Mouse (Mus musculus): ENCODE data around the gene BC037034. TPM values are rescaled to one million over a fixed set of nuclear protein-coding genes. Genes with fewer than 3 reads are reported as not detected.

The BC037034 gene
- polyA plus RNA-seq, 1 experiment from 2014 or later: 3.0 TPM

GRCm38 (mm10) chr5:138277994-138278393 is 14.2 kb upstream of the BC037034 start:
- H3K36me3 ChIP-seq: peaks cover 13% of the 10 kb centered on the region; the same call in 1 of the 2 replicates

GRCm38 (mm10) chr5:138275216-138276050 is 11.6 kb upstream of the BC037034 start:
- no peak for ATAC-seq (ENCODE audit: extremely low read depth, insufficient number of reproducible peaks, low FRiP score, low TSS enrichment)
- Histone ChIP-seq H3K4me1 (peaks cover 35% of the 10 kb centered on the region), H3K9ac (peak overlapping the region; percentile 64), H3K27ac (replicated peaks) (no peak overlapping the region), H3K36me3 (peaks cover 13% of the 10 kb centered on the region; the same call in 1 of the 2 replicates), H3K4me3 (peak overlapping the region; percentile 38), H3K9me3 (peaks cover 2% of the 10 kb centered on the region; the same call in 1 of the 2 replicates), H3K4me2 (peak overlapping the region; percentile 63), H3K27me3 (replicated peaks) (peaks cover 40% of the 10 kb centered on the region)
- 32% methylated on average over 41 of the region's 41 CpGs for WGBS

More at GRCm38 (mm10) chr5:138277994-138278393, 14.2 kb upstream of the BC037034 start:
- H3K4me1 ChIP-seq: peaks cover 27% of the 10 kb centered on the region
- 85% methylated on average over 7 of the region's 7 CpGs for WGBS
- H3K27me3 ChIP-seq (replicated peaks): peaks cover 23% of the 10 kb centered on the region
- no peak overlapping the region for H3K9ac ChIP-seq
- no peak for ATAC-seq (ENCODE audit: extremely low read depth, insufficient number of reproducible peaks, low FRiP score, low TSS enrichment)
- no peak overlapping the region for H3K27ac ChIP-seq (replicated peaks)
- H3K4me3 ChIP-seq: no peak overlapping the region
- no peak overlapping the region for H3K4me2 ChIP-seq
- peaks cover 8% of the 10 kb centered on the region; the same call in 1 of the 2 replicates for H3K9me3 ChIP-seq

GRCm38 (mm10) chr5:138274186-138274585 is 10.4 kb upstream of the BC037034 start:
- Histone ChIP-seq H3K4me1 (peaks cover 28% of the 10 kb centered on the region), H3K9ac (no peak overlapping the region), H3K36me3 (peaks cover 13% of the 10 kb centered on the region; the same call in 1 of the 2 replicates), H3K27me3 (replicated peaks) (peaks cover 45% of the 10 kb centered on the region), H3K4me3 (no peak overlapping the region), H3K27ac (replicated peaks) (no peak overlapping the region), H3K9me3 (no peaks in the 10 kb centered on the region), H3K4me2 (no peak overlapping the region)
- no peak for ATAC-seq (ENCODE audit: extremely low read depth, insufficient number of reproducible peaks, low FRiP score, low TSS enrichment)
- WGBS: 65% methylated on average over 8 of the region's 8 CpGs

- H3K9me3 ChIP-seq: no peaks in the 10 kb centered on the region
- peak within 1 kb of the TSS; percentile 58 for H3K4me2 ChIP-seq
- ATAC-seq (ENCODE audit: extremely low read depth, insufficient number of reproducible peaks, low FRiP score, low TSS enrichment): no peak
- H3K9ac ChIP-seq: peak within 1 kb of the TSS; percentile 67
- 1% methylated on average over 12 of the region's 12 CpGs for WGBS
- H3K27me3 ChIP-seq (replicated peaks): peaks cover 45% of the 10 kb centered on the region
- peak within 1 kb of the TSS; percentile 31 for H3K4me3 ChIP-seq
- no peak within 1 kb of the TSS for H3K27ac ChIP-seq (replicated peaks)
- peaks cover 23% of the 10 kb centered on the region for H3K4me1 ChIP-seq
- H3K36me3 ChIP-seq: peaks cover 7% of the 10 kb centered on the region; the same call in 1 of the 2 replicates
These were observed 8.6 kb upstream of the BC037034 start, which contains the start of gene Gal3st4 for GRCm38 (mm10) chr5:138272409-138272923. Gal3st4 (minus strand) TSS chr5:138272840.

GRCm38 (mm10) chr5:138271232-138271631 is 7.4 kb upstream of the BC037034 start:
- H3K4me2 ChIP-seq: no peak overlapping the region
- peaks cover 23% of the 10 kb centered on the region for H3K4me1 ChIP-seq
- ATAC-seq (ENCODE audit: extremely low read depth, insufficient number of reproducible peaks, low FRiP score, low TSS enrichment): no peak
- 44% methylated on average over 3 of the region's 3 CpGs for WGBS
- peaks cover 41% of the 10 kb centered on the region for H3K27me3 ChIP-seq (replicated peaks)
- no peak overlapping the region for H3K4me3 ChIP-seq
- H3K27ac ChIP-seq (replicated peaks): no peak overlapping the region
- no peaks in the 10 kb centered on the region for H3K9me3 ChIP-seq
- no peak overlapping the region; the same call in 1 of the 2 replicates for H3K9ac ChIP-seq
- H3K36me3 ChIP-seq: peaks cover 10% of the 10 kb centered on the region

- WGBS: 63% methylated on average over 4 of the region's 4 CpGs
- H3K27me3 ChIP-seq (replicated peaks): peaks cover 31% of the 10 kb centered on the region
- H3K9ac ChIP-seq: no peak overlapping the region
- no peak for ATAC-seq (ENCODE audit: extremely low read depth, insufficient number of reproducible peaks, low FRiP score, low TSS enrichment)
- no peak overlapping the region for H3K27ac ChIP-seq (replicated peaks)
- H3K36me3 ChIP-seq: peaks cover 13% of the 10 kb centered on the region
- H3K4me3 ChIP-seq: no peak overlapping the region
- H3K4me1 ChIP-seq: peaks cover 20% of the 10 kb centered on the region
- no peaks in the 10 kb centered on the region for H3K9me3 ChIP-seq
- H3K4me2 ChIP-seq: no peak overlapping the region
These were observed 5.1 kb upstream of the BC037034 start for GRCm38 (mm10) chr5:138268980-138269379.

- H3K36me3 ChIP-seq: peaks cover 13% of the 10 kb centered on the region
- 86% methylated on average over 3 of the region's 3 CpGs for WGBS
- no peak overlapping the region for H3K4me3 ChIP-seq
- no peak overlapping the region for H3K4me2 ChIP-seq
- no peak overlapping the region for H3K9ac ChIP-seq
- H3K9me3 ChIP-seq: no peaks in the 10 kb centered on the region
- no peak for ATAC-seq (ENCODE audit: extremely low read depth, insufficient number of reproducible peaks, low FRiP score, low TSS enrichment)
- H3K27me3 ChIP-seq (replicated peaks): peaks cover 22% of the 10 kb centered on the region
- H3K27ac ChIP-seq (replicated peaks): no peak overlapping the region
- H3K4me1 ChIP-seq: peaks cover 25% of the 10 kb centered on the region
These were observed 3.3 kb upstream of the BC037034 start for GRCm38 (mm10) chr5:138267114-138267513.

- Histone ChIP-seq H3K27ac (replicated peaks) (no peak overlapping the region), H3K4me3 (no peak overlapping the region), H3K27me3 (replicated peaks) (peaks cover 8% of the 10 kb centered on the region), H3K9ac (no peak overlapping the region), H3K4me1 (peaks cover 31% of the 10 kb centered on the region), H3K4me2 (no peak overlapping the region), H3K36me3 (peaks cover 25% of the 10 kb centered on the region), H3K9me3 (no peaks in the 10 kb centered on the region)
- WGBS: 83% methylated on average over 4 of the region's 4 CpGs
- no peak for ATAC-seq (ENCODE audit: extremely low read depth, insufficient number of reproducible peaks, low FRiP score, low TSS enrichment)
These were observed 1.9 kb upstream of the BC037034 start for GRCm38 (mm10) chr5:138265712-138266111.

GRCm38 (mm10) chr5:138264207-138264578 is 360 bp upstream of the BC037034 start:
- Histone ChIP-seq H3K9ac (peak overlapping the region; percentile 97), H3K27me3 (replicated peaks) (no peaks in the 10 kb centered on the region), H3K4me1 (peaks cover 46% of the 10 kb centered on the region), H3K4me3 (peak overlapping the region; percentile 92), H3K36me3 (peaks cover 40% of the 10 kb centered on the region), H3K4me2 (peak overlapping the region; percentile 83), H3K9me3 (no peaks in the 10 kb centered on the region), H3K27ac (replicated peaks) (0 out of 2 replicates have a peak overlapping the region, but pooled peaks have one; percentile 79)
- ATAC-seq (ENCODE audit: extremely low read depth, insufficient number of reproducible peaks, low FRiP score, low TSS enrichment): no peak
- 10% methylated on average over 6 of the region's 6 CpGs for WGBS

GRCm38 (mm10) chr5:138262582-138263240 is 1.1 kb downstream of the BC037034 start:
- Histone ChIP-seq H3K4me1 (peaks cover 58% of the 10 kb centered on the region), H3K9ac (peak overlapping the region; percentile 97), H3K27me3 (replicated peaks) (no peaks in the 10 kb centered on the region), H3K27ac (replicated peaks) (no peak overlapping the region), H3K9me3 (no peaks in the 10 kb centered on the region), H3K4me2 (peak overlapping the region; percentile 83), H3K4me3 (peak overlapping the region; percentile 92), H3K36me3 (peaks cover 50% of the 10 kb centered on the region)
- WGBS: 55% methylated on average over 18 of the region's 18 CpGs
- ATAC-seq (ENCODE audit: extremely low read depth, insufficient number of reproducible peaks, low FRiP score, low TSS enrichment): no peak

GRCm38 (mm10) chr5:138262001-138262400 is 1.8 kb downstream of the BC037034 start:
- Histone ChIP-seq H3K4me3 (no peak overlapping the region), H3K27me3 (replicated peaks) (no peaks in the 10 kb centered on the region), H3K36me3 (peaks cover 56% of the 10 kb centered on the region), H3K9me3 (no peaks in the 10 kb centered on the region), H3K4me2 (no peak overlapping the region), H3K9ac (no peak overlapping the region; the same call in 1 of the 2 replicates), H3K4me1 (peaks cover 61% of the 10 kb centered on the region), H3K27ac (replicated peaks) (no peak overlapping the region)
- ATAC-seq (ENCODE audit: extremely low read depth, insufficient number of reproducible peaks, low FRiP score, low TSS enrichment): no peak
- WGBS: 70% methylated on average over 4 of the region's 4 CpGs

Measured in heart, embryonic 13.5 days (tissue).